ENCODE assay signal across 21 mouse cellular contexts in genomic region chr12:82400783-82401182, GRCm38 (mm10).
DNase-seq lines count a peak whose midpoint lies in the region; ATAC-seq and TF ChIP-seq lines count a peak whose summit lies in the region.
"Had no signal": no experiment of that assay in that cellular context is flagged by ENCODE, and none has a peak within 500 bp of the region (broad histone marks: within the 10 kb centered on the region; RNA-seq: fewer than 3 reads in every experiment).

No protein-coding gene starts in this region.

- H3K27me3 ChIP-seq in forebrain, postnatal 0 days (ENCODE audit: insufficient read depth, low read length) = no peaks in the 10 kb centered on the region
- no peaks in the 10 kb centered on the region for H3K27me3 ChIP-seq in forebrain, embryonic 12.5 days
- H3K27me3 ChIP-seq: neural tube, embryonic 12.5 days had no signal

- no peak overlapping the region for H3K9ac ChIP-seq in forebrain, postnatal 0 days
- H3K9ac ChIP-seq in forebrain, embryonic 12.5 days = no peak overlapping the region
- H3K9ac ChIP-seq: neural tube, embryonic 12.5 days had no signal

- H3K4me2 ChIP-seq in forebrain, postnatal 0 days (ENCODE audit: low read depth) = no peak overlapping the region
- H3K4me2 ChIP-seq in forebrain, embryonic 12.5 days = no peak overlapping the region
- H3K4me2 ChIP-seq: liver, embryonic 11.5 days; midbrain, embryonic 11.5 days; neural tube, embryonic 12.5 days had no signal

- 50% methylated on average over 7 of the region's 7 CpGs for WGBS in forebrain, postnatal 0 days
- WGBS in forebrain, embryonic 12.5 days = 69% methylated on average over 7 of the region's 7 CpGs

- no peak for DNase-seq in forebrain, postnatal 0 days
- DNase-seq in kidney, postnatal 10 days = peak; percentile 50
- DNase-seq in kidney, adult 11 months = no peak
- DNase-seq in lung, postnatal 10 days = peak; percentile 36
- DNase-seq in lung, postnatal 4 days = no peak
- DNase-seq in thymus, postnatal 4 days = no peak
- DNase-seq in gastrocnemius, postnatal 4 days (ENCODE audit: low spot score in 2 of 2) = no peak
- DNase-seq: adrenal gland, adult 8-10 months; cerebellum, adult 2 months; gastrocnemius, postnatal 14 days; kidney, postnatal 36 days; left cerebral cortex, postnatal 4 days; right cerebral cortex, postnatal 14 days; thymus, adult 18-20 months had no signal

- peak; percentile 32 for ATAC-seq in forebrain, postnatal 0 days
- ATAC-seq in forebrain, embryonic 12.5 days (ENCODE audit: low FRiP score) = no peak

- H3K4me3 ChIP-seq in forebrain, postnatal 0 days (ENCODE audit: low read depth, low read length) = no peak overlapping the region
- H3K4me3 ChIP-seq in forebrain, embryonic 12.5 days (replicated peaks) = no peak overlapping the region
- H3K4me3 ChIP-seq: embryonic facial prominence, embryonic 10.5 days; hindbrain, embryonic 10.5 days; neural tube, embryonic 12.5 days had no signal

- peaks cover 16% of the 10 kb centered on the region for H3K36me3 ChIP-seq in forebrain, postnatal 0 days (ENCODE audit: insufficient read depth)
- peaks cover 35% of the 10 kb centered on the region for H3K36me3 ChIP-seq in forebrain, embryonic 12.5 days (replicated peaks)

- TF ChIP-seq CTCF in forebrain, postnatal 0 days (IDR thresholded peaks at IDR 0.05; ENCODE audit: low read depth) = no peak

- no peaks in the 10 kb centered on the region for H3K9me3 ChIP-seq in forebrain, postnatal 0 days (ENCODE audit: low read length)
- no peaks in the 10 kb centered on the region for H3K9me3 ChIP-seq in forebrain, embryonic 12.5 days
- H3K9me3 ChIP-seq: embryonic facial prominence, embryonic 10.5 days; hindbrain, embryonic 10.5 days; neural tube, embryonic 12.5 days had no signal

- no peaks in the 10 kb centered on the region for H3K4me1 ChIP-seq in forebrain, postnatal 0 days (ENCODE audit: insufficient read depth)
- H3K4me1 ChIP-seq in forebrain, embryonic 12.5 days = peaks cover 4% of the 10 kb centered on the region; the same call in 1 of the 2 replicates
- H3K4me1 ChIP-seq: embryonic facial prominence, embryonic 10.5 days; neural tube, embryonic 12.5 days had no signal

- peak overlapping the region; percentile 62 for H3K27ac ChIP-seq in forebrain, postnatal 0 days (ENCODE audit: low read depth, low read length)
- H3K27ac ChIP-seq in forebrain, embryonic 12.5 days = no peak overlapping the region
- H3K27ac ChIP-seq: embryonic facial prominence, embryonic 10.5 days; hindbrain, embryonic 10.5 days; macrophage; neural tube, embryonic 12.5 days had no signal

Comparison
In these comparisons a context has a peak if more than half of its experiments do, and no peak if none do; other contexts are left out.
1. DNase-seq: peak in kidney, postnatal 10 days (single experiment) and lung, postnatal 10 days (single experiment); none in forebrain, postnatal 0 days (single experiment), kidney, adult 11 months (single experiment), lung, postnatal 4 days (0 of 2), thymus, postnatal 4 days (single experiment) and gastrocnemius, postnatal 4 days (0 of 2).